Mouse (Mus musculus): Measurements from ENCODE around the gene Caln1.

Caln1 gene

GRCm38 (mm10) chr5:130369237-130369636, at the start of gene Caln1:
Gene Caln1, plus strand, starts transcription at chr5:130369455.
- DNase-seq: peak; percentile 36 to 39

GRCm38 (mm10) chr5:130319783-130320182, 49.5 kb upstream of the Caln1 start:
- no peak for DNase-seq

GRCm38 (mm10) chr5:130320485-130320884, 48.8 kb upstream of the Caln1 start:
- DNase-seq: peak in 1 of 2 experiments; percentile 7

- no peak for DNase-seq
Measured at GRCm38 (mm10) chr5:130325486-130325885, 43.8 kb upstream of the Caln1 start.

GRCm38 (mm10) chr5:130327615-130328263, 41.5 kb upstream of the Caln1 start:
- peak in 1 of 2 experiments; percentile 38 for DNase-seq

- DNase-seq: no peak
Measured at GRCm38 (mm10) chr5:130328366-130328765, 40.9 kb upstream of the Caln1 start.

- no peak for DNase-seq
Measured at GRCm38 (mm10) chr5:130329889-130330288, 39.4 kb upstream of the Caln1 start.

- no peak for DNase-seq
Measured at GRCm38 (mm10) chr5:130330801-130331200, 38.5 kb upstream of the Caln1 start.

GRCm38 (mm10) chr5:130331206-130331605, 38.0 kb upstream of the Caln1 start:
- no peak for DNase-seq

- DNase-seq: no peak
Measured at GRCm38 (mm10) chr5:130333566-130333965, 35.7 kb upstream of the Caln1 start.

- DNase-seq: no peak
Measured at GRCm38 (mm10) chr5:130333971-130334370, 35.3 kb upstream of the Caln1 start.

GRCm38 (mm10) chr5:130335462-130335861, 33.8 kb upstream of the Caln1 start:
- no peak for DNase-seq

- DNase-seq: no peak
Measured at GRCm38 (mm10) chr5:130340656-130341055, 28.6 kb upstream of the Caln1 start.

- DNase-seq: no peak
Measured at GRCm38 (mm10) chr5:130344999-130345398, 24.3 kb upstream of the Caln1 start.

GRCm38 (mm10) chr5:130345871-130346270, 23.4 kb upstream of the Caln1 start:
- DNase-seq: peak; percentile 5 to 11

GRCm38 (mm10) chr5:130355223-130355622, 14.0 kb upstream of the Caln1 start:
- no peak for DNase-seq

- DNase-seq: no peak
Measured at GRCm38 (mm10) chr5:130363111-130363510, 6.1 kb upstream of the Caln1 start.

- DNase-seq: no peak
Measured at GRCm38 (mm10) chr5:130363773-130364172, 5.5 kb upstream of the Caln1 start.

GRCm38 (mm10) chr5:130368236-130368635, 1.0 kb upstream of the Caln1 start:
- DNase-seq: no peak

GRCm38 (mm10) chr5:130375411-130375810, 6.2 kb downstream of the Caln1 start:
- no peak for DNase-seq

- no peak for DNase-seq
Measured at GRCm38 (mm10) chr5:130384222-130384912, 15.1 kb downstream of the Caln1 start, which contains the start of gene A330070K13Rik. Gene A330070K13Rik, minus strand, starts transcription at chr5:130384631.

GRCm38 (mm10) chr5:130386418-130386817, 17.2 kb downstream of the Caln1 start:
- DNase-seq: no peak

- DNase-seq: no peak
Measured at GRCm38 (mm10) chr5:130393618-130394355, 24.5 kb downstream of the Caln1 start.

GRCm38 (mm10) chr5:130394386-130394785, 25.1 kb downstream of the Caln1 start:
- peak in 1 of 2 experiments; percentile 2 for DNase-seq
